Mouse (Mus musculus) intestine, embryonic 15.5 days (tissue): Measurements from ENCODE around the gene Gm45194. TPM values are rescaled to one million over a fixed set of nuclear protein-coding genes. Genes with fewer than 3 reads are reported as not detected.
A peak's percentile ranks its signal among the peaks of the same experiment; 100 is the strongest.

Experiments used
- ATAC-seq: fragments of 200-750 bp; cut with Nextera tagmentation; 2 replicates; pipeline ENCODE4 v1.8.0; 2017; ENCODE audit warnings: moderate TSS enrichment, moderate library complexity
- H3K27ac ChIP-seq: fragments of 300-500 bp; sonication (generic); 2 replicates; pipeline ENCODE4 v1.5.1; 2015; ENCODE audit warnings: mild to moderate bottlenecking, inconsistent platforms
- H3K27me3 ChIP-seq: fragments of 300-500 bp; sonication (generic); replicated peaks from 2 replicates; pipeline ENCODE4 v1.6.1; 2015; ENCODE audit warnings: inconsistent platforms
- H3K36me3 ChIP-seq: fragments of 300-500 bp; sonication (generic); 2 replicates; pipeline ENCODE4 v1.6.1; 2015; ENCODE audit warnings: inconsistent platforms
- H3K4me1 ChIP-seq: fragments of 300-500 bp; sonication (generic); replicated peaks from 2 replicates; pipeline ENCODE4 v1.6.1; 2015; ENCODE audit warnings: inconsistent platforms
- H3K4me2 ChIP-seq: fragments of 300-500 bp; sonication (generic); replicated peaks from 2 replicates; pipeline ENCODE4 v1.6.1; 2015; ENCODE audit warnings: mild to moderate bottlenecking, inconsistent platforms
- H3K4me3 ChIP-seq: fragments of 300-500 bp; sonication (generic); replicated peaks from 2 replicates; pipeline ENCODE4 v1.5.1; 2015; ENCODE audit warnings: inconsistent platforms
- H3K9ac ChIP-seq: fragments of 300-500 bp; sonication (generic); 2 replicates; pipeline ENCODE4 v1.6.1; 2015; ENCODE audit warnings: inconsistent platforms
- H3K9me3 ChIP-seq: fragments of 300-500 bp; sonication (generic); 2 replicates; pipeline ENCODE4 v1.6.1; 2016; ENCODE audit warnings: inconsistent platforms
- WGBS: fragments of 180-500 bp; shearing (Covaris S2); methylation state at CpG from one replicate; pipeline ENCODE4 v1.1.7; 2015; 5-methylcytosine and 5-hydroxymethylcytosine counted together
- polyA plus RNA-seq: library from polyadenylated mRNA; unstranded; fragments of >200 nt; fragmentation: Nextera tagmentation; extraction: Ambion mirVana; gene quantifications from 2 replicates; pipeline ENCODE4 v1.2.1, GENCODE M21; 2015

The Gm45194 gene
- 0.41 TPM in 1 of 2 replicates, not detected in the other for polyA plus RNA-seq

GRCm38 (mm10) chrX:111891089-111891488 is at the start of gene Gm45194:
TSS of gene Gm45194 (plus strand) at chrX:111891389.
- H3K27me3 ChIP-seq, result peaks cover 6% of the 10 kb centered on the region; the same call in 1 of the 2 replicates
- H3K4me2 ChIP-seq, result no peak within 1 kb of the TSS
- H3K36me3 ChIP-seq, result no peaks in the 10 kb centered on the region
- H3K9me3 ChIP-seq, result no peaks in the 10 kb centered on the region
- no peak within 1 kb of the TSS for H3K27ac ChIP-seq
- H3K4me3 ChIP-seq, result no peak within 1 kb of the TSS
- WGBS, result 35% methylated on average over 2 of the region's 2 CpGs
- ATAC-seq, result no peak
- H3K9ac ChIP-seq, result no peak within 1 kb of the TSS
- no peaks in the 10 kb centered on the region for H3K4me1 ChIP-seq

- Histone ChIP-seq H3K9me3 (no peaks in the 10 kb centered on the region), H3K27me3 (no peaks in the 10 kb centered on the region), H3K27ac (no peak overlapping the region), H3K4me2 (no peak overlapping the region), H3K9ac (no peak overlapping the region), H3K36me3 (no peaks in the 10 kb centered on the region), H3K4me3 (no peak overlapping the region), H3K4me1 (no peaks in the 10 kb centered on the region)
- ATAC-seq, result no peak
- WGBS, result 73% methylated on average over 3 of the region's 3 CpGs
Measured at GRCm38 (mm10) chrX:111855878-111856277, 35.3 kb upstream of the Gm45194 start.

GRCm38 (mm10) chrX:111881251-111881650 is 9.9 kb upstream of the Gm45194 start:
- no peaks in the 10 kb centered on the region for H3K36me3 ChIP-seq
- H3K9me3 ChIP-seq, result no peaks in the 10 kb centered on the region
- no peak overlapping the region for H3K4me3 ChIP-seq
- H3K4me1 ChIP-seq, result no peaks in the 10 kb centered on the region
- WGBS, result 73% methylated on average over 5 of the region's 5 CpGs
- H3K27ac ChIP-seq, result no peak overlapping the region
- no peak for ATAC-seq
- H3K27me3 ChIP-seq, result no peaks in the 10 kb centered on the region
- H3K9ac ChIP-seq, result no peak overlapping the region
- no peak overlapping the region for H3K4me2 ChIP-seq

GRCm38 (mm10) chrX:111894321-111895050 is 3.3 kb downstream of the Gm45194 start:
- Histone ChIP-seq H3K27me3 (peaks cover 6% of the 10 kb centered on the region; the same call in 1 of the 2 replicates), H3K36me3 (no peaks in the 10 kb centered on the region), H3K27ac (no peak overlapping the region), H3K9ac (no peak overlapping the region), H3K4me1 (no peaks in the 10 kb centered on the region), H3K4me2 (peak overlapping the region; percentile 78), H3K9me3 (no peaks in the 10 kb centered on the region), H3K4me3 (peak overlapping the region; percentile 39)
- whole genome bisulfite sequencing, result 18% methylated on average over 63 of the region's 71 CpGs
- ATAC-seq, result peak; percentile 73

GRCm38 (mm10) chrX:111895084-111895779 is 4.0 kb downstream of the Gm45194 start:
- Histone ChIP-seq H3K4me2 (peak overlapping the region; percentile 78), H3K4me1 (no peaks in the 10 kb centered on the region), H3K4me3 (peak overlapping the region; percentile 39), H3K9me3 (no peaks in the 10 kb centered on the region), H3K27me3 (peaks cover 6% of the 10 kb centered on the region; the same call in 1 of the 2 replicates), H3K9ac (no peak overlapping the region), H3K27ac (no peak overlapping the region), H3K36me3 (no peaks in the 10 kb centered on the region)
- ATAC-seq, result peak; percentile 55
- WGBS, result 26% methylated on average over 48 of the region's 70 CpGs

- H3K4me1 ChIP-seq, result no peaks in the 10 kb centered on the region
- H3K36me3 ChIP-seq, result no peaks in the 10 kb centered on the region
- H3K4me2 ChIP-seq, result no peak overlapping the region
- no peak overlapping the region for H3K9ac ChIP-seq
- ATAC-seq, result no peak
- H3K27me3 ChIP-seq, result no peaks in the 10 kb centered on the region
- H3K9me3 ChIP-seq, result no peaks in the 10 kb centered on the region
- H3K27ac ChIP-seq, result no peak overlapping the region
- no peak overlapping the region for H3K4me3 ChIP-seq
Measured at GRCm38 (mm10) chrX:111917422-111917821, 26.2 kb downstream of the Gm45194 start.

GRCm38 (mm10) chrX:111960909-111961308 is 69.7 kb downstream of the Gm45194 start:
- 64% methylated on average over 4 of the region's 4 CpGs for WGBS
- Histone ChIP-seq H3K4me1 (no peaks in the 10 kb centered on the region), H3K9me3 (no peaks in the 10 kb centered on the region), H3K4me2 (no peak overlapping the region), H3K9ac (no peak overlapping the region), H3K27me3 (no peaks in the 10 kb centered on the region), H3K36me3 (no peaks in the 10 kb centered on the region), H3K4me3 (no peak overlapping the region), H3K27ac (no peak overlapping the region)
- no peak for ATAC-seq

- WGBS, result 37% methylated on average over 1 of the region's 1 CpGs
- Histone ChIP-seq H3K4me2 (no peak overlapping the region), H3K27me3 (no peaks in the 10 kb centered on the region), H3K36me3 (no peaks in the 10 kb centered on the region), H3K9me3 (no peaks in the 10 kb centered on the region), H3K27ac (no peak overlapping the region), H3K4me3 (no peak overlapping the region), H3K4me1 (no peaks in the 10 kb centered on the region), H3K9ac (no peak overlapping the region)
- no peak for ATAC-seq
Measured at GRCm38 (mm10) chrX:111999661-112000060, 108.5 kb downstream of the Gm45194 start.

GRCm38 (mm10) chrX:112010707-112011106 is 119.5 kb downstream of the Gm45194 start, which contains the start of gene Tex16:
TSS of gene Tex16 (plus strand) at chrX:112011007.
- Histone ChIP-seq H3K27me3 (no peaks in the 10 kb centered on the region), H3K9me3 (no peaks in the 10 kb centered on the region), H3K4me3 (no peak within 1 kb of the TSS), H3K4me1 (no peaks in the 10 kb centered on the region), H3K36me3 (no peaks in the 10 kb centered on the region), H3K4me2 (no peak within 1 kb of the TSS), H3K9ac (no peak within 1 kb of the TSS), H3K27ac (no peak within 1 kb of the TSS)
- ATAC-seq, result no peak

GRCm38 (mm10) chrX:112238749-112239148 is 347.6 kb downstream of the Gm45194 start, which contains the start of gene 4933403O08Rik:
TSS of gene 4933403O08Rik (plus strand) at chrX:112239049.
- Histone ChIP-seq H3K9ac (no peak within 1 kb of the TSS), H3K4me3 (no peak within 1 kb of the TSS)
- 92% methylated on average over 3 of the region's 3 CpGs for WGBS

GRCm38 (mm10) chrX:112242916-112243315 is 351.7 kb downstream of the Gm45194 start:
- H3K27ac ChIP-seq, result no peak overlapping the region
- H3K27me3 ChIP-seq, result no peaks in the 10 kb centered on the region
- no peak overlapping the region for H3K4me3 ChIP-seq
- no peaks in the 10 kb centered on the region for H3K36me3 ChIP-seq
- H3K4me2 ChIP-seq, result no peak overlapping the region
- H3K9me3 ChIP-seq, result no peaks in the 10 kb centered on the region
- no peaks in the 10 kb centered on the region for H3K4me1 ChIP-seq
- 98% methylated on average over 1 of the region's 1 CpGs for WGBS
- H3K9ac ChIP-seq, result no peak overlapping the region
- ATAC-seq, result no peak

More at GRCm38 (mm10) chrX:112238749-112239148, 347.6 kb downstream of the Gm45194 start, which contains the start of gene 4933403O08Rik:
- H3K4me1 ChIP-seq, result no peaks in the 10 kb centered on the region
- H3K4me2 ChIP-seq, result no peak within 1 kb of the TSS
- no peaks in the 10 kb centered on the region for H3K27me3 ChIP-seq
- H3K9me3 ChIP-seq, result no peaks in the 10 kb centered on the region
- ATAC-seq, result no peak
- H3K36me3 ChIP-seq, result no peaks in the 10 kb centered on the region
- no peak within 1 kb of the TSS for H3K27ac ChIP-seq

GRCm38 (mm10) chrX:112255513-112255912 is 364.3 kb downstream of the Gm45194 start:
- Histone ChIP-seq H3K4me3 (no peak overlapping the region), H3K9ac (no peak overlapping the region), H3K4me1 (no peaks in the 10 kb centered on the region), H3K27me3 (no peaks in the 10 kb centered on the region), H3K4me2 (no peak overlapping the region), H3K27ac (no peak overlapping the region), H3K36me3 (no peaks in the 10 kb centered on the region), H3K9me3 (no peaks in the 10 kb centered on the region)
- 68% methylated on average over 2 of the region's 2 CpGs for WGBS
- no peak for ATAC-seq
